Mouse (Mus musculus) hindbrain, embryonic 16.5 days (tissue): Measurements from ENCODE around the gene Defb7. TPM values are rescaled to one million over a fixed set of nuclear protein-coding genes. Genes with fewer than 3 reads are reported as not detected.
A peak's percentile ranks its signal among the peaks of the same experiment; 100 is the strongest.

Experiments used
- ATAC-seq: fragments of 200-750 bp; cut with Nextera tagmentation; 2 replicates; pipeline ENCODE4 v1.8.0; 2017; ENCODE audit warnings: moderate TSS enrichment, moderate library complexity
- H3K27ac ChIP-seq: fragments of 300-500 bp; sonication (generic); 2 replicates; pipeline ENCODE4 v1.5.1; 2014; ENCODE audit warnings: low read depth, mild to moderate bottlenecking, control low read depth, low read length, moderate library complexity
- H3K27me3 ChIP-seq: fragments of 300-500 bp; sonication (generic); replicated peaks from 2 replicates; pipeline ENCODE4 v1.6.1; 2014; ENCODE audit warnings: low read length; ENCODE audit not compliant: control insufficient read depth, insufficient read depth
- H3K36me3 ChIP-seq: fragments of 300-500 bp; sonication (generic); 2 replicates; pipeline ENCODE4 v1.6.1; 2014; ENCODE audit warnings: mild to moderate bottlenecking, low read length, moderate library complexity, mixed read lengths; ENCODE audit not compliant: control insufficient read depth, insufficient read depth
- H3K4me1 ChIP-seq: fragments of 300-500 bp; sonication (generic); 2 replicates; pipeline ENCODE4 v1.6.1; 2014; ENCODE audit warnings: low read depth, low read length; ENCODE audit not compliant: control insufficient read depth, insufficient read depth
- H3K4me2 ChIP-seq: fragments of 300-500 bp; sonication (generic); 2 replicates; pipeline ENCODE4 v1.6.1; 2014; ENCODE audit warnings: mild to moderate bottlenecking, low read length, control low read depth, moderate library complexity
- H3K4me3 ChIP-seq: fragments of 300-500 bp; sonication (generic); 2 replicates; pipeline ENCODE4 v1.5.1; 2014; ENCODE audit warnings: mild to moderate bottlenecking, low read length, control low read depth, moderate library complexity
- H3K9ac ChIP-seq: fragments of 300-500 bp; sonication (generic); 2 replicates; pipeline ENCODE4 v1.6.1; 2014; ENCODE audit warnings: low read depth, mild to moderate bottlenecking, control low read depth, low read length, moderate library complexity
- H3K9me3 ChIP-seq: fragments of 300-500 bp; sonication (generic); 2 replicates; pipeline ENCODE4 v1.6.1; 2014; ENCODE audit warnings: mild to moderate bottlenecking, low read length, moderate library complexity; ENCODE audit not compliant: control insufficient read depth
- WGBS: fragments of 180-500 bp; shearing (Covaris S2); extraction: QIAGEN DNeasy Blood & Tissue Kit; methylation state at CpG from one replicate; pipeline ENCODE4 v1.1.7; 2014; 5-methylcytosine and 5-hydroxymethylcytosine counted together
- microRNA-seq: library from miRNA; unstranded; fragments of <30 nt; microRNA quantifications from one replicate; pipeline ENCODE4, GENCODE M21; 2017
- polyA plus RNA-seq: library from polyadenylated mRNA; unstranded; fragments of >200 nt; fragmentation: Nextera tagmentation; extraction: Ambion mirVana; gene quantifications from 2 replicates; pipeline ENCODE4 v1.2.1, GENCODE M21; 2015

Gene Defb7
- polyA plus RNA-seq: not detected in 2 replicates

DNA sequence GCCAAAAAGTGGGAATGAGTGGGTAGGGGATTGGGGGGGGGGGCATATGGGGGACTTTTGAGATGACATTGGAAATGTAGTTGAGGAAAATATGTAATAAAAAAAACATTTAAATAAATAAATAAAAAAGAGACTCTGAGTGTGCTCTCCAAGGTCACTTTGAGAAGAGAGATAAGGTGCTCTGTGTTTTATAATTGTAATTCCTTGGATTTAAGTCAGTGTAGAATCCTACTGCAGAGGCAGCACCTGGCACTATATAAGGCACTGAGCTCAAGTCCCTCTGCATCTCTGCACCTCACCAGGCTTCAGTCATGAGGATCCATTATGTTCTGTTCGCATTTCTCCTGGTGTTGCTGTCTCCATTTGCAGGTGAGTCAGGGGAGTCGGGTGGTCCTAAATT lies at the start of gene Defb7:
Gene Defb7, plus strand, starts transcription at position 301 of the 400 bp plus-strand sequence.
- no peaks in the 10 kb centered on the region for H3K4me1 ChIP-seq
- H3K9me3 ChIP-seq: no peaks in the 10 kb centered on the region
- 93% methylated on average over 2 of the region's 2 CpGs for WGBS
- H3K9ac ChIP-seq: no peak within 1 kb of the TSS
- H3K36me3 ChIP-seq: no peaks in the 10 kb centered on the region
- no peak within 1 kb of the TSS for H3K27ac ChIP-seq
- no peak for ATAC-seq
- no peak within 1 kb of the TSS for H3K4me3 ChIP-seq
- H3K27me3 ChIP-seq: no peaks in the 10 kb centered on the region
- H3K4me2 ChIP-seq: no peak within 1 kb of the TSS

- Histone ChIP-seq H3K9me3 (no peaks in the 10 kb centered on the region), H3K9ac (no peak overlapping the region), H3K27me3 (no peaks in the 10 kb centered on the region), H3K36me3 (no peaks in the 10 kb centered on the region), H3K27ac (no peak overlapping the region), H3K4me2 (no peak overlapping the region), H3K4me3 (no peak overlapping the region), H3K4me1 (no peaks in the 10 kb centered on the region)
- no peak for ATAC-seq
- 65% methylated on average over 1 of the region's 1 CpGs for WGBS
Measured at GRCm38 (mm10) chr8:19446378-19446777, 48.5 kb upstream of the Defb7 start.

DNA sequence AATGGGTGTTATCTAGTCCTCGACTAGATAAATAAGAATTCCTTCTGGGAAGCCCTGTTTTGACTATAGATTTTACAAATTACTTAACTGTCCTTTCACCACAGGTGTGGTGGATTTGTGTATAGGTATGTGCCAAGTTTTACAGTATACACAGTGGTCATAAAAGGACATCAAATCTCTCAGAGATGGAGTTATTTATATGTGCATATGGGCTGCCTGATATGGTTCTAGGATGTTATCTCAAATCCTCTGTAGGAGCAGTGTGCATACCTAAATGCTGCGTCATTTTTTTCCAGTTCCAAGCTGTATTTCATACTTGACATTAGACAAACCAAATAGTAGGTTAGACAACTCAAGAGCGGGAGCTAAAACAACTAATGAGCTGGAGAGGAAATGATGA lies 33.5 kb upstream of the Defb7 start:
- ATAC-seq: no peak

DNA sequence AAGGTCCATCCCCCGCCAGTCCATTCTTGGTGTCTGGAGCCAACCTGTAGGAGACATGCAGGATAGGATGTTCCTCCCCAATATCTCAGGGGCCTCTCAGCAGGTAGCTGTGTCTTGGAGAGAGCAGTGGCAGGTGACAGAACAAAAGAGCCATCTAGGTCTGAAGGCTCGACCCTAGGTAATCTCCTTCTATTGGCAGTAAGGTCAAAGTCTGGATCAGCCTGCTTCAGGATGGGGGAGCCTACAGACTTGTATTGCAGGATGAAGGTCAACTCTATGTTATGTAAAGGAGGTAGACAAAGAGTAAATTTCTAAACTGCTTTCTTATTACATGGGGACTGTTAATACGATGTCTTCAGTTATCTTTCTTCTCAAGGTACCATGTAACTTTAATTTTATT lies 25.9 kb upstream of the Defb7 start:
- H3K4me1 ChIP-seq: no peaks in the 10 kb centered on the region
- WGBS: 89% methylated on average over 3 of the region's 3 CpGs
- ATAC-seq: no peak
- no peaks in the 10 kb centered on the region for H3K9me3 ChIP-seq
- H3K4me2 ChIP-seq: no peak overlapping the region
- no peak overlapping the region for H3K27ac ChIP-seq
- no peaks in the 10 kb centered on the region for H3K27me3 ChIP-seq
- no peak overlapping the region for H3K4me3 ChIP-seq
- H3K36me3 ChIP-seq: no peaks in the 10 kb centered on the region
- no peak overlapping the region for H3K9ac ChIP-seq

More for the DNA sequence above, 33.5 kb upstream of the Defb7 start:
- no peaks in the 10 kb centered on the region for H3K4me1 ChIP-seq
- H3K4me3 ChIP-seq: no peak overlapping the region
- H3K9ac ChIP-seq: no peak overlapping the region
- H3K4me2 ChIP-seq: no peak overlapping the region
- no peaks in the 10 kb centered on the region for H3K36me3 ChIP-seq
- no peaks in the 10 kb centered on the region for H3K9me3 ChIP-seq
- H3K27me3 ChIP-seq: no peaks in the 10 kb centered on the region
- 84% methylated on average over 3 of the region's 3 CpGs for WGBS
- no peak overlapping the region for H3K27ac ChIP-seq

GRCm38 (mm10) chr8:19500524-19500923 lies 5.6 kb downstream of the Defb7 start:
- H3K27me3 ChIP-seq: no peaks in the 10 kb centered on the region
- no peaks in the 10 kb centered on the region for H3K36me3 ChIP-seq
- H3K9me3 ChIP-seq: peaks cover 4% of the 10 kb centered on the region; the same call in 1 of the 2 replicates
- H3K4me2 ChIP-seq: no peak overlapping the region
- no peak overlapping the region for H3K4me3 ChIP-seq
- ATAC-seq: no peak
- H3K9ac ChIP-seq: no peak overlapping the region
- H3K27ac ChIP-seq: no peak overlapping the region
- no peaks in the 10 kb centered on the region for H3K4me1 ChIP-seq
- WGBS: 67% methylated on average over 1 of the region's 1 CpGs

GRCm38 (mm10) chr8:19535195-19535829 lies 40.4 kb downstream of the Defb7 start:
- 10% methylated on average over 58 of the region's 75 CpGs for WGBS
- H3K36me3 ChIP-seq: no peaks in the 10 kb centered on the region
- peaks cover 9% of the 10 kb centered on the region; the same call in 1 of the 2 replicates for H3K9me3 ChIP-seq
- ATAC-seq: peak; percentile 88
- no peak overlapping the region for H3K27ac ChIP-seq
- peak overlapping the region; percentile 46 for H3K4me3 ChIP-seq
- peak overlapping the region; percentile 70 for H3K4me2 ChIP-seq
- H3K9ac ChIP-seq: peak overlapping the region; percentile 60
- peaks cover 10% of the 10 kb centered on the region for H3K27me3 ChIP-seq
- H3K4me1 ChIP-seq: 0 out of 2 replicates have a peak, but pooled peaks cover 2% of the 10 kb centered on the region

- H3K4me1 ChIP-seq: 0 out of 2 replicates have a peak, but pooled peaks cover 2% of the 10 kb centered on the region
- no peaks in the 10 kb centered on the region for H3K36me3 ChIP-seq
- peaks cover 10% of the 10 kb centered on the region; the same call in 1 of the 2 replicates for H3K9me3 ChIP-seq
- no peak overlapping the region for H3K4me3 ChIP-seq
- no peak overlapping the region for H3K4me2 ChIP-seq
- H3K27ac ChIP-seq: no peak overlapping the region
- H3K27me3 ChIP-seq: peaks cover 7% of the 10 kb centered on the region
- ATAC-seq: no peak
- 50% methylated on average over 1 of the region's 1 CpGs for WGBS
- no peak overlapping the region for H3K9ac ChIP-seq
Measured at GRCm38 (mm10) chr8:19540376-19540775, 45.5 kb downstream of the Defb7 start.

Small RNAs within 50 kb of the gene (microRNA-seq; reads per million reads assigned to microRNA genes)
- gene Gm27288 (not detected), gene Gm27852 (not detected)

Other genes starting within 250 kb of the Defb7 start
- gene Defb5, start 247.5 kb upstream of the Defb7 start, polyA plus RNA-seq: not detected in 2 replicates
- gene Defb3, start 201.7 kb upstream of the Defb7 start, polyA plus RNA-seq: not detected in 2 replicates
- not detected in 2 replicates for gene Defb8, start 47.5 kb upstream of the Defb7 start, polyA plus RNA-seq
- gene 4930467E23Rik, start 234.5 kb downstream of the Defb7 start, polyA plus RNA-seq: not detected in 2 replicates